Mouse (Mus musculus) embryo, embryonic 10 days (tissue): ENCODE measurements around the gene Tenm2.

Experiments
- DNase-seq: peaks from one replicate; pipeline ENCODE4 v3.0.0-alpha.2; 2015; ENCODE audit warnings: low spot score

Gene Tenm2

GRCm38 (mm10) chr11:36481524-36481923 is 754.2 kb downstream of the Tenm2 start:
- DNase-seq, result no peak

GRCm38 (mm10) chr11:36481086-36481485 is 754.7 kb downstream of the Tenm2 start:
- no peak for DNase-seq

- no peak for DNase-seq
These were observed 765.8 kb downstream of the Tenm2 start for GRCm38 (mm10) chr11:36469811-36470551.

DNA sequence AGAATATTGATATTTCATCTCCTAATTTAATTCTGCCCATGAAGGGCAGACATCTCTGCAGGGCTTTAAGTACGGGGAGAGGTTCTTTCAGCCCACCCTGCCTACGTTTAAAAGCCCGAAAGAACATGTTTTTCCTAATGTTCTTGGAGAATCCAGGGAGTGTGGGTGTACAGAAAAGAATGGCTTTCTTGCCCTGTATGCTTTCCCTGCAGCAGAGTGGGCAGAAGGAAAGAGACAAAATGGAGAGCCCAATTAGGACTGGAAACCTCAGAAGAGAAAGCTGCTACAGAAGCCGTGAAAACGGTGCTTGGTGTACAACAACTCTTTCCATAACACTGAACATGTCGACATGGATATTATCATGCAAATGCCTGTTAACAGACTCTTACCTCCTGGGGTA is 777.3 kb downstream of the Tenm2 start:
- no peak for DNase-seq

DNA sequence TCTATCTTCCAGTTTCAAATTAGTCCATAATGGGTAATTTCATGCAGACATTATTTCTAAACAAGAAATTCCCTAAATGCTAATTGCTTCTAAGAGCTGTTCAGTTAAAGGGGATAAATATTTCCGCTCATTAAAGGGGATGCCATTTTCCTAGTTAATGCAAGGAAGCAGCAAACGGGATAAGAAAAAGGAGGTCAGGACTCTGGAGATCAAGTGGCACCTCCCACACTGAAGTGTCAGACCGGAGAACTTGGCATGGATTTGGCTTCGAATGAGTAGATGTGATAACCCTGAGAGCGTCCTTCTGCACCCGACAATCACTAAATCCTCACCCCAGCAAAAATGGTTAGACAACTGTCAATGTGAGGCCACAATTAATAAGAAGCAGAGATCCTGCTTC is 781.7 kb downstream of the Tenm2 start:
- no peak for DNase-seq

- no peak for DNase-seq
These were observed 783.3 kb downstream of the Tenm2 start for GRCm38 (mm10) chr11:36452436-36452835.

- DNase-seq, result no peak
These were observed 789.4 kb downstream of the Tenm2 start for GRCm38 (mm10) chr11:36446351-36446750.

DNA sequence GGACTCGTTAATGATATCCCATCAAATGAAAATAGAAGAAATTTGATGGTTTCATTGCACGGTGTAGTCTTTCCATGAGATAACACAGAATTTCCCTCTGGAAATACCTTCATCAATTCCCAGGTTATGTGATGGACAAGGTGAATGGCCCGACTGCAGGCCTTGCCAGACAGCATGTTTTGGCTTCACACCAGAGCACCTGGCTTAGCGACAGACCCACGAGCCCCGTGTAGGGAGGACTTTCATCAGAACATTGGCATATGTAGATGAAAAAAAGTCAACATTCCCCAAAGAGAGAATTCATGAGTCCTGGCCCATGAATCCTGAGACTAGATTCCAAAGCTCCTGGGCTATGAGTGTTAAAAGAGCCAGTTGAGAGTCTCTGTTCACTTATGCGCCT is 791.9 kb downstream of the Tenm2 start:
- no peak for DNase-seq

DNA sequence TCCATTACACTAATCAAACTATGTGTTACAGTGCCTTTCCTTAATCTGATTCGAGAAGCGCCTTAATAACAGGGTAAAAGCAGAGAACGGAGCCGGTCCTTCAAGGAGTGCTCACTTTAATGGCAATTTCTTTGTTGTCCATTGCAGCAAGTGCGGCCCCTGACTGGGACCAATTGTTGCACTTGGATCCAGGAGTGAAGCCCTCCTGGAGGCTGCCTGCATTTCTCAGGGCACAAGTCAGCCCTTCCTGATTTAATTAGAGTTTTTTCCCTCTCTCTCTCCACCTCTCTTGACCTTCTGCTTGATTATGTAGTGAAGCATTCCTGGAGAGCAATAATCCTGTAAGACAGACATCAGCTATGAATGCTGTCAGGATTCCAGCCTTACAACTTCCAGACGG is 794.0 kb downstream of the Tenm2 start:
- peak; percentile 49 for DNase-seq

GRCm38 (mm10) chr11:36436251-36436650 is 799.5 kb downstream of the Tenm2 start:
- no peak for DNase-seq

DNA sequence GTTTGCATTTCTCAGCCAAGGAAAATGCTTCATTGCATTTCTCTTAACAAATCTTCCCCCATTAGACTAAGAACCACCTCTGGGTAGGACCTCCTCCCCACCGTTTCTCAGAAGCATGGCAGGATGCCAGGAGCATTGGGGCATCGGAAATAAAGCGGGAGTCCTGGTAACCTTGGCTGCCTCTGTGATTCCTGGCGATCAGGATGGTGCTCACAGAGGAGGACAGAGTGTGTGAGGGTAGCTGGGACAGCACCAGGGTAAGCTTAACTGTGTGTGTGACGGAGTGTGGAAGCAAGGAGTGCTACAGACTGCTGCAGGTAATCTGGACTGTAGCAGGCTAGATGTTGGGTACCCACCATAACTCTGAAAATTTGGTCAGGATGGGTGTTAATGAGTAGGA is 806.8 kb downstream of the Tenm2 start:
- no peak for DNase-seq

- no peak for DNase-seq
These were observed 810.8 kb downstream of the Tenm2 start for GRCm38 (mm10) chr11:36424959-36425358.

- no peak for DNase-seq
These were observed 815.7 kb downstream of the Tenm2 start for GRCm38 (mm10) chr11:36420047-36420446.

GRCm38 (mm10) chr11:36415244-36415643 is 820.5 kb downstream of the Tenm2 start:
- DNase-seq, result no peak

DNA sequence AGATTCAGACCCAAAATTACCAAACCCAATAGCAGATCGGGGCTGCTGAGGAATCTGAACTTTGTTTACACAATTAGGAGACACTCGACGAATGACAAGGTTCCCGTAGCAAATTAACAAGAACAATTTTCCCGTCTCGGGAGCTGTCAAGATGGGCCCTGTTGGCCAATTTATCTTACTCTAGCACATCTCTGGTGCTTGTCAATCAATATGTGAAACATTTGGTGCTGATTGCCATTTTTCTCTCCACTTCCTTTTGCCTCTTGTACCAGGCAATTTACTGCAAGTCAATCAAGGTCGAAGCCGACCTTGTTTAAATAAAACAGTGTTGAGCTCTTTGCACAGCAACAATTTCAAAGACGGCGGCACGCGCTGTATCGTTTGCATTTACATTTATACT is 824.9 kb downstream of the Tenm2 start:
- no peak for DNase-seq

DNA sequence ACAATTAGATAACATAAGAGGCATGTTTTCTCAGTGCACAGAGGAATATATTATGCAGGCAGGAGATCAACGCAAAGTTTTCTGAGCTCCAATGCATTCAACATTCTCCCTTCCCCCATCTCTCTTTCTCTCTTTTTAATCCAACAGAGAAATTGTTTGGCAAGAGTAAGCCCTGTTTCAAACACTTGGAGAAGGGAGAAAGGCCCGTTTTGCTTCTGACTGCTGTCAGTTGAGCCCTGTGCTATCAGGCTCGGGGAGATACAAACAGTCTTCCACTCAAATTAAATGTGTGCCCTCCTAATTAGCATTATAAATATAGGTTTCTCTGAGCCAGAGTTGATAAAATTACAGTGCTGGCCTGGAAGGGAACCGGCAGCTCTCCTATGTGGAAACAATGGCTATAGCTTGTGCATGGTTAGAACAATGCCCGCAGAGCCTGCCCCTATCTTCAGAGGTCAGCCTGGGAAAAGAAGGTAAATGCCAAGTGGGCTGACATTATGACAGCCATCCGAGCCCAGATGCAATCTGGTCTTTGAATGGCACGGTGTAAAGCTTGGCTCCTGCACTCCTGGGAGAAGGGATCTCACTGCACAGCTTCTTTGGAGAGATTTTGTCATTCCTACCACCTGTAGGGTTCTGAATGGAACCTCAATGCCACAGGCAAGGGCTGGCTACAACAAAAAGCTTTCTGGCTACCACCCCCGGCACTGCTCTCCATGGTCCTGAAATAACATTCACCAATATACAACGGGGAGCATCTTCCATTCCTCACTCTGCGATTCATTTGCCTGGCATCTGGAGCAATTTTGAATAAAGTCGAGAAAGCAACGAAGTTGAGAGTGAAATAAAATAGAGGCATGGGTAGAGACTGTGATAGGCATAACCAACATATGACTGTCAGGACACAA is 839.7 kb downstream of the Tenm2 start:
- peak; percentile 66 for DNase-seq

GRCm38 (mm10) chr11:36384696-36385095 is 851.1 kb downstream of the Tenm2 start:
- no peak for DNase-seq

GRCm38 (mm10) chr11:36371814-36372213 is 864.0 kb downstream of the Tenm2 start:
- DNase-seq, result no peak

DNA sequence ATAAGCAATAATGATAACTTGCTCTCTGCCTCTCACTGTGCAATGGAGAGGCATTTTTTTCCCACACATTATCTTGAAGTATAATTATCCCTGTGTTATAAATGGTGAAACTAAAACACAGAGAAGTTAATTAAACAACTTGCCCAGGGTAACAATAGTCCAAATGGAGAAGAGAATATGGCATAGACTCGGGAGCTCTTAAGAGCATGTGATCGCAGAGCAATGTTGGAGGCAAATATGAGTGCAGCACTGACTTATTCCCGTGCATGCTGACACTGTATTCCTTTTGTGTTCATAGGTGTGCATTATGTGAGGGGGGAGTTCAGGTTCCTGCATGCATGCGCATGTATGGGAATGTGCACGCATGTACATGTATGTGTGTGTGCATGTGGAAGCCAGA is 870.7 kb downstream of the Tenm2 start:
- DNase-seq, result no peak

DNA sequence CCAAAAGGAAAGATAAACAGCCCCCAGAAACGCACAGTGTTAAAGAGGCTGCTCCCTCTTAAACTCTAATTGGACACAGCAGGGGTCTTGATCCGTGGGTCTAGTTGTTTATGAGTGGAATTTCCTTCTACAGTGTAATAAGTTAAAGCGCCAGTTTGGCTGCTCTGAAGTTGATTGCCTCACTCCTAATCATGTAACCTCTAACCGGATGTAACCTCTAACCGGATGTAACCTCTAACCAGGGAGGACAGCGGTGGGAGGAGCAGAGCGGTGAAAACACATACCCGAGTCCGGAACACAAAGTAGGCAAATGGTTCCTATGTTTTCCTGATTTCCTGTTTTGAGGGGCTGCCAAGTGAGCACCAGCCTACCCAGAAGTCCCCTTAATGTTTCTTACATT is 871.3 kb downstream of the Tenm2 start:
- DNase-seq, result peak; percentile 8

GRCm38 (mm10) chr11:36362514-36362913 is 873.2 kb downstream of the Tenm2 start:
- no peak for DNase-seq

- no peak for DNase-seq
These were observed 882.5 kb downstream of the Tenm2 start for GRCm38 (mm10) chr11:36353252-36353651.

DNA sequence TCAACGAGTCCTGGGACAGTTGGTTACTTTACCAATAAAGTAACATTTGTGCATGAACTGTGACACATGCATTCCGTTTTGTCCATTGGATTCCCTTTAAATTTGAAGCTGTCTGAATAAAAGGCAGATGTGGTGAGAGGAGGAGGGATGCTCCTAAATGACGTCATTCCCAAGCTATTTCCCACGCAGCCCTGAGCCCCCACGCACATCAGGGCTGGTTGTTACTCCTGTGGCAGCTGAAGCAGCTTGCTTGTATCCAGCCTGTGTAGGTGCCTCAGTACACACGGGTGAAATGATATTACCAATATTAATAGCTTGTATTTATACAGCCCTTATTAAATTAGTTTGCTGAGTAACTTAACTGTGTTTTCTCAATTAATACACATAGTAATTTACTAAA is 884.0 kb downstream of the Tenm2 start:
- DNase-seq, result peak; percentile 13
